Mouse (Mus musculus) liver, embryonic 16.5 days (tissue): ENCODE results near the gene Cep152. TPM values are rescaled to one million over a fixed set of nuclear protein-coding genes. Genes with fewer than 3 reads are reported as not detected.

Source experiments
- ATAC-seq: fragments of 200-750 bp; cut with Nextera tagmentation; 2 replicates; pipeline ENCODE4 v1.8.0; 2017; ENCODE audit warnings: low read depth, mild to moderate bottlenecking, moderate number of reproducible peaks, moderate library complexity
- H3K27ac ChIP-seq: fragments of 300-500 bp; sonication (generic); 2 replicates; pipeline ENCODE4 v1.5.1; 2014; ENCODE audit warnings: mild to moderate bottlenecking, low read length
- H3K27me3 ChIP-seq: fragments of 300-500 bp; sonication (generic); 2 replicates; pipeline ENCODE4 v1.6.1; 2014; ENCODE audit warnings: low read depth, low read length, mixed read lengths; ENCODE audit not compliant: control insufficient read depth, insufficient read depth
- H3K36me3 ChIP-seq: fragments of 300-500 bp; sonication (generic); 2 replicates; pipeline ENCODE4 v1.6.1; 2014; ENCODE audit warnings: mild to moderate bottlenecking; ENCODE audit not compliant: control insufficient read depth, insufficient read depth
- H3K4me1 ChIP-seq: fragments of 300-500 bp; sonication (generic); 2 replicates; pipeline ENCODE4 v1.6.1; 2014; ENCODE audit warnings: low read depth, low read length, mixed read lengths; ENCODE audit not compliant: control insufficient read depth
- H3K4me2 ChIP-seq: fragments of 300-500 bp; sonication (generic); 2 replicates; pipeline ENCODE4 v1.6.1; 2014; ENCODE audit warnings: low read depth, low read length, mixed read lengths
- H3K4me3 ChIP-seq: fragments of 300-500 bp; sonication (generic); 2 replicates; pipeline ENCODE4 v1.5.1; 2014; ENCODE audit warnings: low read depth, mild to moderate bottlenecking, low read length
- H3K9ac ChIP-seq: fragments of 300-500 bp; sonication (generic); 2 replicates; pipeline ENCODE4 v1.6.1; 2014; ENCODE audit warnings: low read depth, low read length
- H3K9me3 ChIP-seq: fragments of 300-500 bp; sonication (generic); replicated peaks from 2 replicates; pipeline ENCODE4 v1.6.1; 2016; ENCODE audit warnings: low read length; ENCODE audit not compliant: control insufficient read depth
- WGBS: fragments of 180-500 bp; shearing (Covaris S2); extraction: QIAGEN DNeasy Blood & Tissue Kit; methylation state at CpG from one replicate; pipeline ENCODE4 v1.1.7; 2014; ENCODE audit not compliant: insufficient replicate concordance; 5-methylcytosine and 5-hydroxymethylcytosine counted together
- polyA plus RNA-seq: library from polyadenylated mRNA; unstranded; fragments of >200 nt; fragmentation: Nextera tagmentation; extraction: Ambion mirVana; gene quantifications from 2 replicates; pipeline ENCODE4 v1.2.1, GENCODE M21; 2015

Gene Cep152
- 4.2 and 4.4 TPM in 2 replicates for polyA plus RNA-seq

DNA sequence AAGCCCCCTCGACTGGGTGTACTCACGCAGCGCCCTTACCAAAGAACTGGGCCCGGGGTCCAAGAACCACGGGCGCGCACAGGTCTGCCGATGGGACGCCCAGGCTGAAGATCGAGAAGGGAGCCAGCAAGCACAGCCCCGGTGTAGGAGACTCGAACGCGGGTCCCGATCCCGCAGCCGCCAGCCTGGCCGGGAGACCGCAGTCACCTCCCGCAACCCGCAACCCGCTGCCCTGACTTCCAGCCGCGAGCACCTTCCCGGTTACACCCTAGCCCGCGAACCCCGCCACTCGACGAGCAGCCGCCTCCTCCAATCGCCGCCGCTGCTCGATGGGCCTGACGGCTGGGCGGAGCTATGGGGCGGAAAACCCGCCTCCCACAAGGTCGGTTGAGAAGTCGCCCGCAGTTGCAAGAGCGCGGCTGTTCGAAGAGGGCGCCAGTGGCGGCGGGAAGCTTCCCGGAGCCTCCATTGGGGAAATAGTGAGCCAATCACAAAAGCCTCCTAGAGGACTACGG lies at the start of gene Cep152:
TSS of gene Cep152 (minus strand) at position 277 of the 515 bp plus-strand sequence.
- Histone ChIP-seq H3K27ac (peak within 1 kb of the TSS; percentile 65), H3K27me3 (no peaks in the 10 kb centered on the region), H3K4me3 (peak within 1 kb of the TSS; percentile 84), H3K4me2 (peak within 1 kb of the TSS; percentile 84), H3K9ac (peak within 1 kb of the TSS; percentile 91), H3K4me1 (peaks cover 25% of the 10 kb centered on the region), H3K9me3 (no peaks in the 10 kb centered on the region), H3K36me3 (peaks cover 5% of the 10 kb centered on the region)
- ATAC-seq: peak; percentile 99
- 0% methylated on average over 50 of the region's 50 CpGs for WGBS

DNA sequence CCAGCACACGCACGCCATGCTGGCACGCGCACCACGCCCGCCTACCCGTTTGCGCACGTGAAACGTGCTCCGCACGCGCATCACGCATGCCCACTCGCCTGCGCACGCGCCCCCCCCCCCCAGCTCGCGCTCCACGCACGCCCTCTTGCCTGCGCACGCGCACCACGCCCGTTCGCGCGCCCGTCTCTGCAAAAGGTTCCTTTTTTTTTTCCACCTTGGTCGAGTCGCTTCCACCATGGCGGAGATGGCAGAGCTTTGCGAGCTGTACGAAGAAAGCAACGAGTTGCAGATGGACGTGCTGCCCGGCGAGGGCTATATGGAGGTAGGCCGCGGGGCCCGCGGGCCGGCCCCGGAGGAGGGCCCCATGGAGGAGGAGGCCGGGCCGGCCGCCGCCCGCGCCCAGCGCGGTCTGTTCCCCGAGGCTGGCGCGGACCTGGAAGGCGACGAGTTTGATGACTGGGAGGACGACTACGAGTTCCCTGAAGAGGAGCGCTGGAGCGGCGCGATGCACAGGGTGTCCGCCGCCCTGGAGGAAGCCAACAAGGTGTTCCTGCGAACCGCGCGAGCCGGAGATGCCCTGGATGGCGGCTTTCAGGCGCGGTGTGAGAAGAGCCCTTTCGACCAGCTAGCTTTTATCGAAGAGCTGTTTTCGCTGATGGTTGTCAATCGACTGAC lies 48.2 kb upstream of the Cep152 start, which contains the start of gene Eid1:
TSS of gene Eid1 (plus strand) at position 139 of the 675 bp plus-strand sequence.
- Histone ChIP-seq H3K9ac (peak within 1 kb of the TSS; percentile 80), H3K4me2 (peak within 1 kb of the TSS; percentile 84), H3K27me3 (no peaks in the 10 kb centered on the region), H3K4me3 (peak within 1 kb of the TSS; percentile 80), H3K4me1 (peaks cover 15% of the 10 kb centered on the region), H3K27ac (peak within 1 kb of the TSS; percentile 93), H3K9me3 (no peaks in the 10 kb centered on the region), H3K36me3 (no peaks in the 10 kb centered on the region)
- peak; percentile 91 for ATAC-seq
- under 1% methylated on average over 73 of the region's 79 CpGs for WGBS

DNA sequence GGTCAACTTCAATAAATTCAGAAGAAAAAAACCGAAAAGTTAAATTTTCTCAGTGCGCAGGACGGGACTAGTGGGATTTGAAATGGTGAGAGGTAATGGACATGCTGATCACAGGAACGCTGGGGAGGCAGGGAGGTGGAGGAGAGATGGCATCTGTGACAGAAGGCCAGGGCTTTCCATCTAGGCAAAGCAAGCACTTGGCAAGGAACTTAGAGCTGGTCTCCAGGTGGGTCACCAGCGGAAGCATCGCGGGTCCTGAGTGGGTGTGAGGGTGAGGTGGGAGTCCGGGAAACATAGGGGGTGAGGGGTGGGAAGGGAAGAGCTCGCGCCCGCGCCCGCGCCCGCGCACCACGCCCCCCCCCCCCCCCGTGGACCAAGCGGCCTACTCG lies 47.6 kb upstream of the Cep152 start:
- peak; percentile 25; the same call in 1 of the 2 replicates for ATAC-seq
- WGBS: 19% methylated on average over 12 of the region's 20 CpGs
- peak overlapping the region; percentile 93 for H3K27ac ChIP-seq

DNA sequence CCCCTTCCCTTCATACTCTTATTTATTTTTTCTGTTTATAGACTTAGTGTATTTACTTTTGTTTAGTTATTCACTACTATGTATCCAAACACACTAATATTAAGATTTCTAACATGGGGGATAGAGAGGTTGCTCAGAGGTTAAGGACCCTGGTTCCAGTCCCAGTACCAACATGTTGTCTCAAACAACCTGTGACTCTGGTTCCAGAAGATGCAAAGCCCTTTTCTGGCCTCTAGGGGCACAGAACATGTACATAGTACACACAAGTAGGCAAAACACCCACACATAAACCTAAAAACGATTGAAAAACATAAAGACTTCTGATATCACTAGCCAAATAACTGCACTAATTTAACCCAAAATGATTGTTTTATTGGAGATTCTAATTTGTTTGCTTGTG lies 45.9 kb upstream of the Cep152 start:
- Histone ChIP-seq H3K9ac (no peak overlapping the region), H3K4me3 (no peak overlapping the region), H3K9me3 (no peaks in the 10 kb centered on the region), H3K4me2 (no peak overlapping the region), H3K27me3 (no peaks in the 10 kb centered on the region), H3K4me1 (peaks cover 32% of the 10 kb centered on the region), H3K27ac (no peak overlapping the region), H3K36me3 (no peaks in the 10 kb centered on the region)
- ATAC-seq: no peak
- WGBS: 35% methylated on average over 1 of the region's 1 CpGs

More for the DNA sequence above, 47.6 kb upstream of the Cep152 start:
- peak overlapping the region; percentile 84 for H3K4me2 ChIP-seq
- H3K9me3 ChIP-seq: no peaks in the 10 kb centered on the region
- H3K36me3 ChIP-seq: no peaks in the 10 kb centered on the region
- H3K9ac ChIP-seq: peak overlapping the region; percentile 80
- peak overlapping the region; percentile 80 for H3K4me3 ChIP-seq
- peaks cover 20% of the 10 kb centered on the region for H3K4me1 ChIP-seq
- no peaks in the 10 kb centered on the region for H3K27me3 ChIP-seq

DNA sequence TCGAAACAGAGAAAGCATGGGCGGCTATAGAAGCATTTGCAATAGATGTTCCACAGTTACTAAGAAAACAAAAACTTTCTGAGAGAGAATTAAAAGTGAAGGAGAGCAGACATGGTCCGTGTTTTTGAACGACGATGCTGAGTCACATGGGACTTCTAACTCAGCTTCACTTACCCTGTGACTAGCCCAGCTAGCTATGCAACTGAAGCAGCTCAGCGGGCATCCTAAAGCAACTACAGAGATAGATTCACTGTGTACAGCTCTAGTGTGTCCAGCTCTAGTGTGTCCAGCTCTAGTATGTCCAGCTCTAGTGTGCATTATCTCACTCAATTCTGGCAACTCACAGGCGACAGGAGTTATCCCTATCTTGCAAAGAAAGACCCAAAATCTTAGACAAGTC lies 42.8 kb upstream of the Cep152 start:
- Histone ChIP-seq H3K9me3 (no peaks in the 10 kb centered on the region), H3K4me2 (peak overlapping the region; percentile 49), H3K4me1 (peaks cover 52% of the 10 kb centered on the region), H3K36me3 (no peaks in the 10 kb centered on the region), H3K4me3 (no peak overlapping the region), H3K9ac (no peak overlapping the region), H3K27me3 (no peaks in the 10 kb centered on the region), H3K27ac (peak overlapping the region; percentile 86)
- WGBS: 56% methylated on average over 7 of the region's 7 CpGs
- no peak for ATAC-seq

DNA sequence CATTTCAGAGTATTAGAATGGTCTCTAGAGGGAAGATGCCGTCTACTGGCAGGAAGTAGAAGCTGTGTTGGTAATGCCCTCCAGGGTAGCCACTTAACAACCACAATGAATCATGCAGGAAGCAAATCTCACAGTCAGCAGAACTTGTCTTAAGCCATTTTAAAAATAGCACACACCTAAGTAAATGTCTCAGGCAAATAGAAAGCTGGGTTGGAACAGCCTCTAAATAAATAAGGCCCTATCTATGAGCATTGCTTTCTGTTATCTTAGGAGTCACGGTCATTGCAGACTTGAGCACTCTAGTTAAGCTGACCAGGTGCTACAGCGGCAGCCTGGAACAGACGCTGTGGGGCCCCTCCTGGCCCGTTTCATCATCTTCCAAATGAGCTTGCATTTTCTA lies 42.3 kb upstream of the Cep152 start:
- WGBS: 3% methylated on average over 5 of the region's 5 CpGs
- no peaks in the 10 kb centered on the region for H3K36me3 ChIP-seq
- H3K4me2 ChIP-seq: peak overlapping the region; percentile 49
- no peaks in the 10 kb centered on the region for H3K9me3 ChIP-seq
- H3K27me3 ChIP-seq: no peaks in the 10 kb centered on the region
- peak overlapping the region; percentile 86 for H3K27ac ChIP-seq
- H3K9ac ChIP-seq: no peak overlapping the region
- peaks cover 53% of the 10 kb centered on the region for H3K4me1 ChIP-seq
- 0 out of 2 replicates have a peak overlapping the region, but pooled peaks have one; percentile 3 for H3K4me3 ChIP-seq
- peak; percentile 76 for ATAC-seq

DNA sequence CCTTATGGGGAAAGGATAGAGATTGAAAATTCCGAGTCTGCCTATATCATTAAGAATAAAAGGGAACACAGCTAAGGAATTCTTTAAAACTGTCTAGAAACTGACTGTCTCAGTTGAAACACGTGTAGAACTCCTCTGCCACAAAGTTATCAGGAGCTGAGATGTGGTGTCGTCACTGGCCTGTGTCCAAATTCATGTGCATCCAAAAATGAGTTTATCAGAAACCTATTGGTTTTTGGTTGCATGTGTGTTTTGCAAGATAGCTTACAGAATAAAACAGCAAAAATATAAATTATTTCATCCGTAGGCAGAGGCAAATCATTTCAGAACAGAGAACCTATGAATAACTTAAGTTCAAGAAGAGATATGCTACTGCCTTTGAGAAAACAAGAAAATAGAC lies 41.8 kb upstream of the Cep152 start:
- peak overlapping the region; percentile 49; the same call in 1 of the 2 replicates for H3K4me2 ChIP-seq

DNA sequence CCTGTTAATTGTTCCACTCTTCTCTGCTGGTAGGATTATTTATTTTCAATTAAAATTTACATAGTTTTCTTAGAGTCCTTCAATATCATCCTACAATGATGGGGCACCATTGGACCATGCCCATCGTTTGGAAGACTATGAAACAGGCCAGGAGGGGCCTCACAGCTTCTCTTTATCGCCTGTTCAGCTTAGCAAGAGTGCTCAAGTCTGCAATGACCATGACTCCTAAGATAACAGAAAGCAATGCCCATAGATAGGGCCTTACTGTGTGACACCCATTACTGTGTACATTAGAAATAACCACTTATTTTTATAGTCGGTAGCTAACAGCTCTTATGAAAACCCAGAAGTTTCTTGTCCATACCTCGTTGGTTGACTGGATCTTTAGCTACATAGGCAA lies 41.0 kb upstream of the Cep152 start:
- ATAC-seq: peak; percentile 90
- no peak overlapping the region for H3K4me3 ChIP-seq
- no peaks in the 10 kb centered on the region for H3K9me3 ChIP-seq
- H3K27me3 ChIP-seq: no peaks in the 10 kb centered on the region
- H3K4me2 ChIP-seq: peak overlapping the region; percentile 30
- H3K27ac ChIP-seq: peak overlapping the region; percentile 73
- WGBS: 31% methylated on average over 4 of the region's 4 CpGs
- H3K9ac ChIP-seq: no peak overlapping the region
- H3K4me1 ChIP-seq: peaks cover 57% of the 10 kb centered on the region
- H3K36me3 ChIP-seq: no peaks in the 10 kb centered on the region

More for the DNA sequence above, 41.8 kb upstream of the Cep152 start:
- Histone ChIP-seq H3K27ac (peak overlapping the region; percentile 86), H3K4me3 (no peak overlapping the region), H3K36me3 (no peaks in the 10 kb centered on the region), H3K27me3 (no peaks in the 10 kb centered on the region), H3K9ac (no peak overlapping the region), H3K9me3 (no peaks in the 10 kb centered on the region), H3K4me1 (peaks cover 54% of the 10 kb centered on the region)
- ATAC-seq: peak; percentile 45
- 23% methylated on average over 4 of the region's 4 CpGs for WGBS

DNA sequence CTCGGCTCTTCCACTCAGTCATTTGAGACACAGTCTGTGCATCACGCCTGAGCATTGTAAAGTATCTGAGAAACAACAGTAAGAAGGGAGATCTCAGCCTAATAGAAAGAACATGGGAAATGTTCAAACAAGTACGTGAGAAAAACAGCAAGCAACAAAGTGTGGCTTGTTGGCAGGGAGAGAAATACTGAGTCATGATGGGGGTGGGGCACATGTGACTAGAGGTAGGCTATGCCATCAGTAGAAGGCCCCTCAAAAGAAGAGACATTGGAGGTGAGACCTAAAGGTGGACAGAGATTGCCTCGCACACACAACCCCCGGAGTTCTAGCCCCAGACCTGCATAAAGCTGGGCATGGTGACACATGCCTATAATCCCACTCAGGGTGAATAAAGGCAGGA lies 40.3 kb upstream of the Cep152 start:
- no peaks in the 10 kb centered on the region for H3K9me3 ChIP-seq
- H3K27me3 ChIP-seq: no peaks in the 10 kb centered on the region
- H3K36me3 ChIP-seq: no peaks in the 10 kb centered on the region
- WGBS: 70% methylated on average over 5 of the region's 5 CpGs
- no peak overlapping the region for H3K4me2 ChIP-seq
- no peak overlapping the region for H3K4me3 ChIP-seq
- H3K9ac ChIP-seq: no peak overlapping the region
- ATAC-seq: peak; percentile 40; the same call in 1 of the 2 replicates
- peaks cover 64% of the 10 kb centered on the region for H3K4me1 ChIP-seq
- peak overlapping the region; percentile 75 for H3K27ac ChIP-seq
